In genomic region chr19:4255583-4256162, GRCm38 (mm10) we compare ENCODE assay signal across 1 mouse cellular context.
TF ChIP-seq lines count a peak whose summit lies in the region.

No protein-coding gene starts in this region.

TF ChIP-seq in MEL, 35 proteins besides CTCF, POLR2A, EP300 and RAD21 (continued from another document):
- TF ChIP-seq ZNF384 (IDR thresholded peaks at IDR 0.05; ENCODE audit: low read depth, low read length) (peak; percentile 51; the same call in 1 of the 2 replicates), ZC3H11A (IDR thresholded peaks at IDR 0.05; ENCODE audit: low read depth, low read length) (peak; percentile 43; the same call in 1 of the 2 replicates), MXI1 (IDR thresholded peaks at IDR 0.05; ENCODE audit: low read depth, low read length) (peak; percentile 24; the same call in 1 of the 2 replicates), ZKSCAN1 (IDR thresholded peaks at IDR 0.05; ENCODE audit: low read depth, low read length) (no peak), UBTF (IDR thresholded peaks at IDR 0.05; ENCODE audit: borderline replicate concordance, insufficient read depth, low read depth, low read length) (no peak), MYC (IDR thresholded peaks at IDR 0.05; ENCODE audit: low read depth, low read length) (peak; percentile 86), SMC3 (IDR thresholded peaks at IDR 0.05; ENCODE audit: low read depth, low read length) (peak; percentile 56)
